Mouse (Mus musculus) layer of hippocampus, postnatal 10 days (tissue): ENCODE results near the gene Cd164. TPM values are rescaled to one million over a fixed set of nuclear protein-coding genes. Genes with fewer than 3 reads are reported as not detected.

Source experiments
- DNase-seq, 2 experiments: peaks; one replicate each; pipeline ENCODE4 v3.0.0; 2021; ENCODE audit warnings: low spot score in 2 of 2
- total RNA-seq, 2 experiments: library from RNA; stranded (reverse); gene quantifications; 2 replicates each; pipeline ENCODE4 v1.2.3; 2021

Gene Cd164
- total RNA-seq, 2 experiments from 2014 or later: 46.7 to 50.9 TPM

GRCm38 (mm10) chr10:41545224-41545755, 26.1 kb downstream of the Cd164 start:
- DNase-seq: no peak

GRCm38 (mm10) chr10:41546396-41547165, 27.4 kb downstream of the Cd164 start:
- DNase-seq: no peak

DNA sequence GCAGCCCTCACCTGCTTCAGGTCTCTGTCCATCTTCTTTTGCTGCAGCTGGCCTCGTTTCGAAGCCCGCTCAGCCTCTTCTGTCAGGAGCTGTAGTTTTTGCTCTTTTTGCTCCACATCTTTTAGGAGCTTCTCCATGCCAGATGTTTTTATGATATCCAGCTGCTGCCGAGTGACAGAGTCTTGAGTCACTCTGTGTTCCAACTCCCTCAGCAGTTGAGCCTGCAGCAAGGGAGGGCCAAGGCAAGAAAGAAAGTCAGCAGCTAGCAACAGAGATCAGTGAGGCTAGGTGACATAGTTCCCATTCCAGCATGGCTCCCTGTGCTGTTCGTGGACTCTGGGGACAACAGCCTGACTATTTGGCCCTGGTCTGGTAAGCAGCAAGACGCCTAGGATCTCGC, 31.5 kb downstream of the Cd164 start:
- no peak for DNase-seq

DNA sequence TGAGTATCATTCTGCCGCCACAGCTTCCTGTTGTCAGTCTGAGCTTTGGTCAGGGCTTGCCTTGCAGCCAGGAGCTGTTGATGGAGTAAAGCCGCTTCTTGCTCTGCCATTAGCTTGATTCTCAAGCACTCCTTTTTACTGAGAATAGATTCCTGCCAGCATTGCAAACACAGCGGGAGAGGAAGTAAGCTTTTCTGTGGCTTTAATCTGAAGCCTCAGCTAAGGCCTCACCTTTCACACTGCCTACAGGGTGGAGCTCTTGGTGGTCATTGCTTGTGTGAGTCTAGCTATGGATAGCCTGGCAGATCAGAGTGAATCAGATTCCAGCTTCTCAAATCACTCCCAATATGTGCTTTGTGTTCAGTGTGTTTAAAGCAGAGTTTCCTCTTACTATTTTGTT, 33.1 kb downstream of the Cd164 start:
- no peak for DNase-seq

DNA sequence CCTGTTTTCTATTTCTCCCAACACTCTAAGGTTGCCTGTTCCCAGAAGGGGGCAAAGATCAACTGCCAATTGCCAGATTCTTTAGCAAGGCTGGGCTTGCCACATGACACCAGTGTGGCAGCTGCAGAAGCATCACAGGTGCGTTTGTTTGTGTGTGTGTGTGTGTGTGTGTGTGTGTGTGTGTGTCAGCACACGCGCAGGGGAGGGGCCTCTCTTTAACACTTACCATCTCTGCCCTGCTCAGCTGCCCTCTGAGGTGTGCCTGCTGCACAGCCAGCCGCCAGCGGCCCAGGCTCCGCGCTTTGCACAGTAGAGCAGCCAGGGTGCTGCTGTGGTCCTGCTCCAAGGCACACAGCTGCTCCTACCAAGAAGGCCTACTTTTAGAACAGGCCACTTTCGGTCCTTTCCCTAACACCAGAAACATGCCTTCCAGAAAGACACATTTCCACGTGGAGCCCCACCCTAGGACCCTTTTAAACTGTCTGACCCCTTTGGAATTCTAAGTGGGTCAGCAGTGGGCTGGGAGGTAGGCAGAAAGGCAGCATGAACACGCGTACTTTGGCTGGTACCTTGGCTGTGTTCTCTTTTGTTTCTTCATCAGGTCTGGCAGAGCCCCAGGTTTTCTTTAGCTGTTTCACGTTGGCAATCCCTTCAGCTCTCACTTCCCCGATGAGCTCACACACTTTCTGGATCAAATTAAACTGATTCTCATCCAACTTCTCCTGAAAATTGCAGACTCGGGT, 33.8 kb downstream of the Cd164 start:
- peak in 1 of 2 experiments; percentile 8 for DNase-seq

DNA sequence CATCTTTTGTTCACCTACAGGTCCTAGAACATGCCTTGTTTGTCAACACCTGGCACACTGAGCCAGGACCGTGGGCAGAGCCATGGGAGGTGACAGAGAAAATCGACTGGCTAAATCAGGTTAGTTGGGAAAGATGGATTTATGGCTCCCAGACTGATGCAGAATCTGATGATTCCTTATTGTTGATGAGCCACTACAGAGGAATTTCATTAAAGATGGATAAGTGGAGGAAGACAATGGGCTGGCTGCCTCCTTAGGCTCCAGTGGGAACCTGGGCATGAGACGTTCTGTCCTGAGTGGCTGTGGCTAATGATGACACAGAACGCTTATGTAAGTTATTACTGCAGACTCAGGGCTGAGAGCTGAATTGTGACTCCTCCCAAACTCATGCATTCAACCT, 34.5 kb downstream of the Cd164 start:
- DNase-seq: no peak

- no peak for DNase-seq
Observed at GRCm38 (mm10) chr10:41555081-41555480, 35.9 kb downstream of the Cd164 start.

GRCm38 (mm10) chr10:41558401-41558800, 39.2 kb downstream of the Cd164 start:
- no peak for DNase-seq

DNA sequence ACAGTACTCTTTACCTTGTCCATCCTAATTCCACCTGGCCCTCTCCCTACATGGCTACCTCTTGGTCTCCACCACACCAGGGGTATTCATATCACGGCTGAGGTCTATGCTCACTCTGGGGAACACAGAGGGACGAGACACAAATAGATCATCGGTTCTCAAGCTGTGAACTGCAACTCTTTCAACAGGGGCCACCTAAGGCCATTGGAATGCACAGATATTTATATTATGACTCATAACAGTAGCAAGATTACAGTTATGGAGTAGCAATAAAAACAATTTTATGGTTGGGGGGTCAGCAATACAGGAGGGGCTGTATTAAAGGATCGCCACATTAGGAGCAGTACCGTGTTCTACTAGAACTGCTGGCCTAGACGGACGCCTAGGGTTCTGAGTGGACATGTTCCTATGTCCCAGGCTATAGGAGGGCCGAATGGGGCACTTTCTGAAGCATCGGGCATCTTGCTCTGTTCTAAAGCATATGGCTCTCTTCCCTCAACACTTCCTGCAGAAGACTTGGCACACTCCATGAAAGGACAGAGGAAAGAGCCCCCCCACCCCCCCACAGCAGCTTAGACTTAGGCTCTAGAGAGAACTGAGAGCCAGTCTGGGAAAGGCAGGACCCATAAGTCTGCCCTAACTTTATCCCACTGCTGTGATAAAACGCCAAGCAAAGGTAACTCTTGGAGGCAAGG, 42.6 kb downstream of the Cd164 start:
- DNase-seq: no peak

GRCm38 (mm10) chr10:41565141-41565540, 45.9 kb downstream of the Cd164 start:
- DNase-seq: no peak

- DNase-seq: no peak
Observed at GRCm38 (mm10) chr10:41568306-41568705, 49.1 kb downstream of the Cd164 start.

DNA sequence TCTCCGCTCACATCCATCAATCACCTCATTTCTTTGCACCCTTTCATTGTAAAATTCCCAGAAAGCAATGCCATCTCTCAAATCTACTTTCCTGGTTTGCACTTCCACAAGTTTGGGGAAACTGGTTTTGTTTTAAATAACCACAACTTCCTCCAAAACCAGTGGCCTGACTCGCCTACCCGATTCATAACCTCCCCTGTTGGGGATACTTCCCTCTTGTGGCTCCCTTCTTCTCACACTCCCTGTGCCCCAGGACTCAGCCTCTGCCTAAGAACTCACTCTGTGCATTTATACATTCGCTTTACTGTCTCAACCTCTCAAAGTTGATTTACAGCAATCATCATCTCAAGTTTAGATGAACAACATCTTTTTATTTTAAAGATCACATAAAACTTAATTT, 51.9 kb downstream of the Cd164 start:
- no peak for DNase-seq

- no peak for DNase-seq
Observed at GRCm38 (mm10) chr10:41572274-41572673, 53.1 kb downstream of the Cd164 start.

DNA sequence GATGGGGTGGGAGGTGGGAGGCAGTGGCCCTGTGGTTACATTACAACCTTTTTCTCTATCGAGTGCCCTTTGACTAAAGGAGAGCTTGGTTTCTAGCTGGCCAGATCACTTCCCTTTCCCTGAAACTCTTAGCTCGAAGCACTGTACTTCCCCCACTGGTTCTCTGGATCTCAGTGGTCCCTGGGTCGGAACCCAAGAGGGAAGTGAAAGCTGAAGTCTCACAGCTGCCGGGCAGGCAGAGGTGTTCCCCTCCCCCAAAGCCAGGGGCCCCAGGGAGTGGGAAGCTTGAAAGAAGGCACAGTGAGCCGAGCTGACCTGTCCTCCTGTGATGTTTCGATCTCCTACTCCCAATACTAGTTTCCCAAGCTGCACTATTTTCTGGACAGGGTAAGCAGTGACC, 54.0 kb downstream of the Cd164 start:
- peak in 1 of 2 experiments; percentile 26 for DNase-seq

- no peak for DNase-seq
Observed at GRCm38 (mm10) chr10:41575451-41576327, 56.5 kb downstream of the Cd164 start.

- no peak for DNase-seq
Observed at GRCm38 (mm10) chr10:41576328-41576833, 57.2 kb downstream of the Cd164 start.

DNA sequence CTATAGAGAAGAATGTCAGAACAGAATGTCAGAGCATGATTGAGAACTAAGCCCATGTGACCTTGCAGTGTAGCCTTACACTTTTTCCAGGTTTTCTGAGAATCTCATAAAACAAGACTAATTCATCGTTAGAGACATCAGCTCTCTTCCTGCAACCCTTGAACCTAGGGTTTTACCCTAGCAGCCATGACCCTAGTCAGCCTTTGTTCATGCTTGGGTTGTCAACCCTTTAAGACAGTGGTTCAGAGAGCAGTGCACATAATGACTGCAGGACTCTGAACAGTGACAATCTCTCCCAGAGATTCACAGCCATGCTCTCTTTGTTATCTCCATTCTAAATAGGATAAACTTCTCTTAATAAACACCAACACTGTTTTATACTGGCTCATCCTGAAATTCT, 59.3 kb downstream of the Cd164 start:
- DNase-seq: no peak

DNA sequence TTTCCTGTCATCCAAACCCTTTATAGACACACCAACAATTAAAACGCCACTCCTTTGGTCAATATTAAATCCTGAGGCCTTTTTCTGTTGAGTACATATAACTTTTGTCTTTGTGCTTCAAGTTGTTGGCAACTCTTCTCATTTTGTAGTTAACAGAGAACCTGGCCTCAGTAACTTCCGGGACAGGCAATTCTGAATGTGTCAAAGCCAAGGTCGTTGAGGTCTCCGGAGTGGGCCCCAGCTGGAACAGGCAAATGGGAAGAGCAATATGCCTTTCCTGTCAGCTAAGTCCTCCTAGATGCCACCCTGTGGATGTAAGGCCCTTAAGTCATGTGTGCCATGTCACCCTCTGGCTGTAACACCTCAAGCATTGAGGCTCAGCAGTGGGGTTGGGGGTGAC, 61.2 kb downstream of the Cd164 start:
- DNase-seq: no peak
